Mouse (Mus musculus) ES-E14 (cell line): ENCODE data around the gene Ivns1abp.

Experiments
- CHD2 ChIP-seq: IDR thresholded peaks from 2 replicates; pipeline ENCODE4 v1.6.1; 2014; ENCODE audit warnings: mild to moderate bottlenecking, low read depth, low read length, inconsistent platforms
- MAFK ChIP-seq: IDR thresholded peaks from 2 replicates; pipeline ENCODE4 v1.6.1; 2014; ENCODE audit warnings: mild to moderate bottlenecking, low read depth, low read length, inconsistent platforms; ENCODE audit not compliant: insufficient read depth
- ZNF384 ChIP-seq: IDR thresholded peaks from 2 replicates; pipeline ENCODE4 v1.6.1; 2012; ENCODE audit warnings: low read depth, low read length, inconsistent platforms

GRCm38 (mm10) chr1:151338941-151339340, 5.3 kb upstream of the Ivns1abp start:
- TF ChIP-seq CHD2 = no peak
- no peak for TF ChIP-seq ZNF384
- no peak for TF ChIP-seq MAFK
